Mouse (Mus musculus): ENCODE results near the gene 2010111I01Rik. TPM values are rescaled to one million over a fixed set of nuclear protein-coding genes. Genes with fewer than 3 reads are reported as not detected.
"Not testable (repeated sequence)": the region's sequence is repeated elsewhere in the genome, so short reads cannot be mapped to it uniquely, and the experiment has no call there.

2010111I01Rik gene
- total RNA-seq, 2 experiments from 2014 or later: 61.5 to 67.5 TPM

DNA sequence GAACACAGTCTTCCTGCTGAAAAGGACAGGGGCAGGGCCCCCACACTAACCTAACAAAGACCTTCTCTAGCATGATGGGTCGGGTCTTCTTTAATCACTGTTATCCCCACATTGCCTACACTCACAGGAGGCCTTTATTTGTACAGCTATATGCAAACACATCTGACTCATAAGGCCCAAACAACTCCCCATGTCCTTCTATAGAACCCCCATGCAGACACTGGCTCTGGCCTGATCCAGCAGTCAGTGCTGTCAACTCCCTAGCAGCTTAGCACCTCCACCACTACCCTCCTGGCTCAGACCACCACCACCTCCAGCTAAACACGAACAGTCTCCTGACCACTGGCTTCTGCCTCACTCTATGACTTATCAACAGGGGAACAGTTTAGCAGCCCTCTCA lies 382.9 kb downstream of the 2010111I01Rik start:
- no peak for DNase-seq

- DNase-seq: no peak
Observed at GRCm38 (mm10) chr13:63350076-63350475, 385.4 kb downstream of the 2010111I01Rik start.

DNA sequence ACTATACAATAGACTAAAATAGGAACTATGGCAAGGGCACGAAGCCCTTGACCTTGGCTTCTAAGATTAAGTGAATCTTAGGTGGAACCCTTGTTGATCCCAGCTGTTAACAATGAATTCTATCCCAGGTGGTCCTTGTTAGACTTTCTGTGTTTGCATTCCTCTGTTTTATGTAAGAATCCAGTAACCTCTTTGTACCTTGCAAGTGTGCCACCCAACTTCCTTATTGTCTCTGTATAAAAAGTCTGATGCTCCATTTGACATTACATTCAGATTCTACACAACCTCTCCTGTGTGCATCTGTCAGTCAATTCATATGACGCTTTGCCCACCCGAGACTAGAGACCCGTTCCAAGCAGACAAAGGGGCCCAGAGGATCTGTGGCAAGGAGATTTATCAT lies 388.6 kb downstream of the 2010111I01Rik start:
- not testable (repeated sequence) for DNase-seq

- DNase-seq: no peak
Observed at GRCm38 (mm10) chr13:63356101-63356500, 391.4 kb downstream of the 2010111I01Rik start.

DNA sequence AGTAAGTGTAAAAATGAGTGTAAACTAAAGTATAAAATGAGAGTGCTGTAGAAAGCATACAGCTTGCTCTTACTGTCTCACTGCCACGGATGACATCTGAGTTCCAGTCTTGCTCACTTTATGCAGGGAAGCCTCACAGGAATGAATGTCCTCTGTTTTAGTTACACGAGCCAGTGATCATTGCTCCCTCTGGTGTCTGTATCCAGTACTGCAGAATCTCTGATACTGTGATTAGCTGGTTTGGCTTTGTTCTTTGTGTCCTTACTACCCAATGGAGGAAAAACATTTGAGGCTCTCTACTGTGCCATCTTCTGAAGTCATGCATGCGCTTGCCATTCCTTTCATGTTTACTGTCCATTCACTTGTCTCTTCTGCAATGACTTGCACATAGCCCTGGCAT lies 391.9 kb downstream of the 2010111I01Rik start:
- DNase-seq: no peak

DNA sequence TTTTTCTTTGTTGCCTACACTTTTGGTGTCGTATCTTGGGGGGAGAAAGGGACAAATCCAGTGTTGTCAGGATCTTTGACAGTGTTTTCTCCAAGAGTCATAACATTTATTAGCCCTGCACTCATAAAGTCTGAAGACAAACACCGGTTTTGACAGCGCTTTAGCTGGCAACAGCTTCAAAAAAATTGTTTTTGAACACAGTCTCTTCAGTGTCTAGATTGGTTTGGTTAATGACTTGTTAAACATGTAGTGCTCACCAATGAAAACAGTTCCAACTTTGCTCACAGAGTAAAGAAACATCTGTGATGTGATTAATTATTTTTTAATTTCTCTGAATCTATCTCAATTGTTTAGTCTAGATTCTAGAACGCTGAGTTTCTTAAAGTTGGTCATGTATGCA lies 394.7 kb downstream of the 2010111I01Rik start:
- DNase-seq: no peak

DNA sequence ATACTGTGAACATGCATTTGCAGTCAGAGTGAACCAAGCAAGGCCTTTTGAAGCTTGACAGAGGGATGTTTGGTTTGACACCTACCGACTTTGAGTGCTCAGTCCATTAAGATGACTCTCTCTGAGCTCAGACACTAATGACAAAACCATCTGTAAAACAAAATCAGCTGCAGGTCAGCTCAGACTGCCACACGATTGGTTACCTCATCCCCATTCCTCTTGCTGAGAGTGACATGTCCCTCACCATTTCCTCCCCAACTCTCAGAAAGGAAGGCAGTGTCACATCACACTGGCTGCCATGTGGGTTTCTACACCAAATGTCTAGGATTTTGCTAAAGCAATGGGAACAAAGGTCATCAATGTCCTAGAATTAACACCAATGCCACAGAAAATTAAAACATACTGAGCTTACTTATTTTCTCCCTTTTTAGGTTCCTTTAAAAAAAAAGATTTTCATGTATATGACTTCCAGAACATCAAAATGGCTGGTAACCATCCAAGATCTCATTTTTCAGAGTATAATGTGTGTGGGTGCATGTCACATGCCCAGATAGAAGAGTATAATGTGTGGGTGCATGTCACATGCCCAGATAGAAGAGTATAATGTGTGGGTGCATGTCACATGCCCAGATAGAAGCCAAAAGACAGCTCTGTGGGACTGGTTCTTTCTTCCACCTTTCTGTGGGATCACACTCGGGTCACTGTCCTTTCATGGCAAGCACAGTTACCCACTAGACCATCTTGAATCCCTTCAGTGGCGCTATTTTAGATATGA lies 395.6 kb downstream of the 2010111I01Rik start:
- DNase-seq: no peak

GRCm38 (mm10) chr13:63361755-63362154 lies 397.1 kb downstream of the 2010111I01Rik start:
- no peak for DNase-seq

- DNase-seq: no peak
Observed at GRCm38 (mm10) chr13:63373460-63374166, 408.9 kb downstream of the 2010111I01Rik start.

Small RNA genes lying within 50 kb of the gene (microRNA-seq; reads per million reads assigned to microRNA genes)
- gene Mir23b (ENCODE audit: borderline replicate concordance in 2 of 2) (68,289 to 97,402 reads per million in 2 experiments), gene Mir24-1 (ENCODE audit: borderline replicate concordance in 2 of 2) (0 reads per million in 2 experiments), gene Mir27b (ENCODE audit: borderline replicate concordance in 2 of 2) (8,272 to 10,201 reads per million in 2 experiments), gene Mir3074-1 (ENCODE audit: borderline replicate concordance in 2 of 2) (0 reads per million in 2 experiments)

Other genes starting within 250 kb of the 2010111I01Rik start
- gene Platr25, start 204.2 kb upstream of the 2010111I01Rik start, total RNA-seq (2021): 1 to 10 TPM; 2.1 TPM
- 1 to 10 TPM in 1 of 2 experiments, under 1 TPM in 1; 0.64 to 1.2 TPM for gene Gm5141, start 179.1 kb upstream of the 2010111I01Rik start, total RNA-seq (2021)
- 10 to 100 TPM; 30.0 to 48.3 TPM for gene Fbp2, start 106.5 kb upstream of the 2010111I01Rik start, total RNA-seq (2021)
- not detected for gene Fbp1, start 76.6 kb upstream of the 2010111I01Rik start, total RNA-seq (2021)